Mouse (Mus musculus): ENCODE measurements at regions not wholly inside any gene's neighbourhood (a gene's known extent, or its start where the extent isn't known, plus 50 kb on each side); places are given as distances from the start of the nearest gene placed in this dataset.

GRCm38 (mm10) chr19:25922806-25923205 is 250.6 kb downstream of the Dmrt2 start:
- TF ChIP-seq CTCF (IDR thresholded peaks at IDR 0.05; ENCODE audit: control insufficient read depth, insufficient read depth, low read length), result no peak
- no peak for TF ChIP-seq POLR2A (IDR thresholded peaks at IDR 0.05; ENCODE audit: borderline replicate concordance, control insufficient read depth, low read depth, low read length)

Data from bone marrow, adult 2 months (tissue).